Mouse (Mus musculus): ENCODE results near the gene Slc17a2. TPM values are rescaled to one million over a fixed set of nuclear protein-coding genes. Genes with fewer than 3 reads are reported as not detected.
"Not testable (repeated sequence)": the region's sequence is repeated elsewhere in the genome, so short reads cannot be mapped to it uniquely, and the experiment has no call there.

The Slc17a2 gene
- polyA plus RNA-seq, 1 experiment from 2014 or later = 39.8 TPM

- H3K4me3 ChIP-seq (ENCODE audit: low read depth, low read length) = peak within 1 kb of the TSS; percentile 59
- no peaks in the 10 kb centered on the region for H3K9me3 ChIP-seq (ENCODE audit: low read length)
- DNase-seq (peak; percentile 99), ATAC-seq (peak; percentile 69)
- no peaks in the 10 kb centered on the region for H3K36me3 ChIP-seq (replicated peaks; ENCODE audit: insufficient read depth, low read length)
- peak within 1 kb of the TSS; percentile 75 for H3K9ac ChIP-seq (replicated peaks)
- TF ChIP-seq CTCF (IDR thresholded peaks at IDR 0.05; ENCODE audit: low read depth) (no peak), EP300 (IDR thresholded peaks at IDR 0.05; ENCODE audit: low read depth) (peak; percentile 93)
- under 1% methylated on average over 62 of the region's 72 CpGs for WGBS (ENCODE audit: insufficient replicate concordance)
- peak within 1 kb of the TSS; percentile 97 for H3K27ac ChIP-seq (ENCODE audit: low read depth)
- H3K27me3 ChIP-seq (ENCODE audit: insufficient read depth, low read length) = no peaks in the 10 kb centered on the region
- peaks cover 24% of the 10 kb centered on the region for H3K4me1 ChIP-seq (ENCODE audit: insufficient read depth)
- H3K4me2 ChIP-seq (ENCODE audit: low read depth, low read length) = peak within 1 kb of the TSS; percentile 84
Measured at GRCm38 (mm10) chr13:23760972-23761864, 45.6 kb upstream of the Slc17a2 start, which contains the start of gene Hist1h4a. TSS of gene Hist1h4a (minus strand) at chr13:23761230.

DNA sequence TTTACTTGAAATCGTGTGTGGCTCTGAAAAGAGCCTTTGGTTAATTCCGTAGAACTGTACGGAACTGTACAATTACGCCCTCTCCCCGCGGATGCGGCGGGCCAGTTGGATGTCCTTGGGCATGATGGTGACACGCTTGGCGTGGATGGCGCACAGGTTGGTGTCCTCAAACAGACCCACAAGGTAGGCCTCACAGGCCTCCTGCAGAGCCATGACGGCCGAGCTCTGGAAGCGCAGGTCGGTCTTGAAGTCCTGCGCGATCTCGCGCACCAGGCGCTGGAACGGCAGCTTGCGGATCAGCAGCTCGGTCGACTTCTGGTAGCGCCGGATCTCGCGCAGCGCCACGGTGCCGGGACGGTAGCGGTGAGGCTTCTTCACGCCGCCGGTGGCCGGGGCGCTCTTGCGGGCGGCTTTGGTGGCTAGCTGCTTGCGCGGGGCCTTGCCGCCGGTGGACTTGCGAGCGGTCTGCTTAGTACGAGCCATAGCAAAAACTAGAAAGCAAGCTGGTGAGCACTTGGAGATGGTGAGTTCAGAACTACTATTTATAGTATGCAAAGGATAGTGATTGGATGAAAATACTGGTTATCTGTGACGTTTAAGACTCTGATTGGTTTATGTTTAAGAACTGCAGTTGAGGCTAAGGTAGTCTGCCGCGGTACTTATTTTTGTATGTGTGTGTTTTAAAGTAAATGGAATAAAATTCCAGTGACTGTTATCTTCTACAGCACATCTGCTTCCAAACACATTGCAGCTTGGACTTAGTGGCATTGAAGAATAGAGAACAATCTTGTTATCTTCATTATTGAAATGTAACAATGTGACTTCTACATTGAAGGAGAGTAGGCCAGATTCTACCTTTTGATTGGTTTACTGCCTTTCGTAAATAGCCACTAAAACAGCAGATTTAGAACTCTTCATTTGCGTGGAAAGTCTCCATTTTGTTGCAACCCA lies 44.6 kb upstream of the Slc17a2 start, which contains the start of gene Hist1h3a:
Gene Hist1h3a (minus strand): TSS at position 516 of the 951 bp plus-strand sequence.
- peak within 1 kb of the TSS; percentile 79 for H3K9ac ChIP-seq (replicated peaks)
- WGBS (ENCODE audit: insufficient replicate concordance) = under 1% methylated on average over 25 of the region's 52 CpGs
- TF ChIP-seq EP300 (IDR thresholded peaks at IDR 0.05; ENCODE audit: low read depth) = peak; percentile 72
- not testable (repeated sequence) for H3K36me3 ChIP-seq (replicated peaks; ENCODE audit: insufficient read depth, low read length); H3K27me3 ChIP-seq (ENCODE audit: insufficient read depth, low read length); H3K9me3 ChIP-seq (ENCODE audit: low read length)
- H3K4me3 ChIP-seq (ENCODE audit: low read depth, low read length) = peak within 1 kb of the TSS; percentile 59
- DNase-seq (peak; percentile 72), ATAC-seq (peak; percentile 48)
- H3K27ac ChIP-seq (ENCODE audit: low read depth) = peak within 1 kb of the TSS; percentile 97
- peaks cover 24% of the 10 kb centered on the region for H3K4me1 ChIP-seq (ENCODE audit: insufficient read depth)
- H3K4me2 ChIP-seq (ENCODE audit: low read depth, low read length) = peak within 1 kb of the TSS; percentile 84

DNA sequence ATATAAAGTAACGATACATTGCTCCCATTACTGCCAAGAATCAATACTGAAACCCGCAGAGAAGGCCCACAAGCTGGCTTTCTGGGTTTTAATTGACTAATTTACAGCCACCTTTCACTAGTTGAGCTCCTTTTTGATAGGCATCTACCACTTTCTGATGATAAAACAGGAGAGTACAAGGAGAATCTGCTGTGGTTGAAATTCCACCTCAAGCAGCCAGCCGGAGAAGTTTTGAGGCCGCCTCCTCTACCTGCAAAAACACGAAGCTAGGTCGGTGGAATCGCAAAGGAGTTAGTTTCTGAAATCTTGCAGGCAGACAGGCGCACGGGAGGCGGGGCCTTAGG lies 43.6 kb upstream of the Slc17a2 start:
- ATAC-seq (no peak), DNase-seq (no peak)
- H3K4me3 ChIP-seq (ENCODE audit: low read depth, low read length) = peak overlapping the region; percentile 59
- TF ChIP-seq CTCF (IDR thresholded peaks at IDR 0.05; ENCODE audit: low read depth) (no peak), EP300 (IDR thresholded peaks at IDR 0.05; ENCODE audit: low read depth) (no peak)
- peak overlapping the region; percentile 97 for H3K27ac ChIP-seq (ENCODE audit: low read depth)
- no peaks in the 10 kb centered on the region for H3K36me3 ChIP-seq (replicated peaks; ENCODE audit: insufficient read depth, low read length)
- WGBS (ENCODE audit: insufficient replicate concordance) = 1% methylated on average over 10 of the region's 10 CpGs
- H3K27me3 ChIP-seq (ENCODE audit: insufficient read depth, low read length) = no peaks in the 10 kb centered on the region
- peak overlapping the region; percentile 79 for H3K9ac ChIP-seq (replicated peaks)
- no peaks in the 10 kb centered on the region for H3K9me3 ChIP-seq (ENCODE audit: low read length)
- H3K4me2 ChIP-seq (ENCODE audit: low read depth, low read length) = peak overlapping the region; percentile 84
- H3K4me1 ChIP-seq (ENCODE audit: insufficient read depth) = peaks cover 24% of the 10 kb centered on the region

GRCm38 (mm10) chr13:23763586-23764323 lies 43.0 kb upstream of the Slc17a2 start, which contains the start of gene Hist1h1a:
TSS of gene Hist1h1a (plus strand) at chr13:23763666.
- Histone ChIP-seq H3K36me3 (replicated peaks; ENCODE audit: insufficient read depth, low read length) (no peaks in the 10 kb centered on the region), H3K9me3 (ENCODE audit: low read length) (no peaks in the 10 kb centered on the region), H3K4me3 (ENCODE audit: low read depth, low read length) (peak within 1 kb of the TSS; percentile 59), H3K4me1 (ENCODE audit: insufficient read depth) (peaks cover 24% of the 10 kb centered on the region), H3K27me3 (ENCODE audit: insufficient read depth, low read length) (no peaks in the 10 kb centered on the region), H3K4me2 (ENCODE audit: low read depth, low read length) (peak within 1 kb of the TSS; percentile 84), H3K27ac (ENCODE audit: low read depth) (peak within 1 kb of the TSS; percentile 97), H3K9ac (replicated peaks) (peak within 1 kb of the TSS; percentile 79)
- peak; percentile 34 for ATAC-seq
- TF ChIP-seq EP300 (IDR thresholded peaks at IDR 0.05; ENCODE audit: low read depth) (peak; percentile 68), CTCF (IDR thresholded peaks at IDR 0.05; ENCODE audit: low read depth) (no peak)
- DNase-seq = peak; percentile 94
- 3% methylated on average over 34 of the region's 34 CpGs for WGBS (ENCODE audit: insufficient replicate concordance)

- ATAC-seq (no peak), DNase-seq (peak; percentile 45)
- Histone ChIP-seq H3K9me3 (ENCODE audit: low read length) (no peaks in the 10 kb centered on the region), H3K36me3 (replicated peaks; ENCODE audit: insufficient read depth, low read length) (no peaks in the 10 kb centered on the region), H3K4me2 (ENCODE audit: low read depth, low read length) (peak overlapping the region; percentile 84), H3K9ac (replicated peaks) (peak overlapping the region; percentile 79), H3K27me3 (ENCODE audit: insufficient read depth, low read length) (no peaks in the 10 kb centered on the region), H3K27ac (ENCODE audit: low read depth) (peak overlapping the region; percentile 97), H3K4me3 (ENCODE audit: low read depth, low read length) (peak overlapping the region; percentile 59), H3K4me1 (ENCODE audit: insufficient read depth) (peaks cover 20% of the 10 kb centered on the region)
- TF ChIP-seq EP300 (IDR thresholded peaks at IDR 0.05; ENCODE audit: low read depth) = peak; percentile 55
- no peak for TF ChIP-seq CTCF (IDR thresholded peaks at IDR 0.05; ENCODE audit: low read depth)
- 31% methylated on average over 12 of the region's 12 CpGs for WGBS (ENCODE audit: insufficient replicate concordance)
Measured at GRCm38 (mm10) chr13:23764324-23765171, 42.2 kb upstream of the Slc17a2 start.
